Mouse (Mus musculus): ENCODE data around the gene Grk6.

The Grk6 gene

DNA sequence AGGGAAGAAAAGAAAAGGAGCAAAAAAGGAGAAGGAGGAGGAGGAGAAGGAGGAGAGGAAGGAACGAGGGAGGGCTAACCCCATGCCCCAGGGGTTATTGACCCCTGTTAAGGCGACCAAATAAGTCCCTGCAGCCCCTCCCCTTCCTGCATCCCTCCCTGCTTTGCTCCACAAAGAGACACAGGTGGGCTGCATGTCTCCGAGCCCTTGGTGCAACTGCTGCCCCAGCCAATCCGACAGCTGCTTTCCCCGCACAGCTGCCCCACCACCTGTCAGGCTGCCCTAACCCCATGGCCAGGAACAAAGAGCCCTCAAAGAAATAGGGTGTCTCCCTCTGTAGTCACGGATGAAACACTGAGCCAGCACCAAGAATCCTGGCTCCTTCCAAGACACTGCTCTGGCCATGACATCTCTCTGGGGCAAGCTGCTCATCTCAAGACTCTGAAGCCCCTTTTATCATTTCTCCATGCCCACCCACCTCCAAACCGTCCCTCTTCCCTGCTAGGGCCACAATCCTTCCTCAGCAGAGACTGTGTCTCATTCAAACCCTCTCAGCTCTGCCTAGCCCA, 39.7 kb downstream of the Grk6 start:
- no peak for DNase-seq (ENCODE audit: extremely low spot score)

DNA sequence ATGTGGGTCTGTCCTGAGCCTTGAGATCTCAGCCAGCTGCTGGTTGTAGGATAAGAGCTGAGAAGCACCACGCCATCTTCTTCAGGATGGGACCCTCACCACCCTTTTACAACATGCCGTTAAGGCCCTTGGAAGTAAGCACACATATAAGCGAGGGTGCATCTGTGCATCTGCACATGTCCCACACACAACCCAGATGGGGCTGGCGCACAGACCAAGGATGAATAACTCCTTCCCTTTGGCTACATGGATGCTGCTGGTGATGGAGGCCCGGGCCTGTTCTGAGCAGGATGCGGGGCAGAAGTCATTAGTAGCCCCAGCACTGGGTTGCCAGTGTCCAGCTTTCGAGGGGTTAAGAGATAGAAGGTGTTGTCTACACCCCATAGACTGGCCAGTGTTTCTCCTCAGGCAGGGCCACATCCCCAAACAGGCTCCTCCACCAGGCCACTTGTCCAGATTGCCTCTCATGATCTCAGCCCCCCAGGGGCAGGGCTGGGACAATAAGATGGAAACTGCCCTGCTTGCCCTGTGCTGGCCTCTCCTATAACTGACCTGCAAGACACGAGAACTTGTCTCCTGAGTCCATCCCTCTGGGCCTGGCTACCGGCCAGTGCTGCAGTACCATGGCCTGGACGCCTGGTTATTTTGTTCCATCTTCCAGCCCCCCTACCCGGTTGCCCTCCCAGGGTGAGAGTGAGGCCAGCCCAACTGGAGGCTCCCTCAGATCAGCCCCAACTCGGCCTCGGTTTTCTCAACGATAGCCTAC, 41.3 kb downstream of the Grk6 start:
- DNase-seq (ENCODE audit: extremely low spot score) = peak; percentile 33

DNA sequence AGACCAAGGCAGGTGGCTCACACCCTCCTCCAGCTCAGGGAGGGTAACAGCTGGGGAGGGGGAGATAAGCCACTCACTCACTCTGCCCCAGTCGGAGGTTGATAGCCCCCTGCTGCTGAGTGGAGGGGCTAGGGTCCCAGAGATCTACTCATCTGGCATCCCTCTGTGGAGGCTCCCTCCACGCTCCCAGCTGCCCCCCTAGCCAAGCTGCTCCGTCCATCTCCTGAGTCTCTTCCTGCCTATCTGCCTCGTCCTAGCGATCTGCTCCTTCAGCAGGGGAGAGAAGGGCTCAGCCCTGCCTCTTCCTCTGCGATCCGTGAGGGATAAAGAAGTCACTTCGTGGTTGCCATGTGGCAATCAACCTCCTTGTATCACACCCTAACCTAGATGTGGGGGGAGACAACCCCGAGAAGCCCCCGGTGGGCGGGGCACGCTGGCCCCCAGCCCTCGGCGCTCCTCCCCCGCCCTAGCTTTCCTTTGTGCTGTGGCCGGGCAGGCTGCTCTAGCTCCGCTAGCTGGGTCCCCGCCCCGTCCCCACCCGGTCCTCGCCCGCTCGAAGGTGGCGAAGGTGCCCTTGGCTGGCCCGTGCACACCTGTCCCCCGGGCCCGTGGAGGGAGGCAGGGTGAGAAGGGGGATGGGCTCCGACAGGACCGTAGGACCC, 42.2 kb downstream of the Grk6 start:
- DNase-seq (ENCODE audit: extremely low spot score) = peak; percentile 80

DNA sequence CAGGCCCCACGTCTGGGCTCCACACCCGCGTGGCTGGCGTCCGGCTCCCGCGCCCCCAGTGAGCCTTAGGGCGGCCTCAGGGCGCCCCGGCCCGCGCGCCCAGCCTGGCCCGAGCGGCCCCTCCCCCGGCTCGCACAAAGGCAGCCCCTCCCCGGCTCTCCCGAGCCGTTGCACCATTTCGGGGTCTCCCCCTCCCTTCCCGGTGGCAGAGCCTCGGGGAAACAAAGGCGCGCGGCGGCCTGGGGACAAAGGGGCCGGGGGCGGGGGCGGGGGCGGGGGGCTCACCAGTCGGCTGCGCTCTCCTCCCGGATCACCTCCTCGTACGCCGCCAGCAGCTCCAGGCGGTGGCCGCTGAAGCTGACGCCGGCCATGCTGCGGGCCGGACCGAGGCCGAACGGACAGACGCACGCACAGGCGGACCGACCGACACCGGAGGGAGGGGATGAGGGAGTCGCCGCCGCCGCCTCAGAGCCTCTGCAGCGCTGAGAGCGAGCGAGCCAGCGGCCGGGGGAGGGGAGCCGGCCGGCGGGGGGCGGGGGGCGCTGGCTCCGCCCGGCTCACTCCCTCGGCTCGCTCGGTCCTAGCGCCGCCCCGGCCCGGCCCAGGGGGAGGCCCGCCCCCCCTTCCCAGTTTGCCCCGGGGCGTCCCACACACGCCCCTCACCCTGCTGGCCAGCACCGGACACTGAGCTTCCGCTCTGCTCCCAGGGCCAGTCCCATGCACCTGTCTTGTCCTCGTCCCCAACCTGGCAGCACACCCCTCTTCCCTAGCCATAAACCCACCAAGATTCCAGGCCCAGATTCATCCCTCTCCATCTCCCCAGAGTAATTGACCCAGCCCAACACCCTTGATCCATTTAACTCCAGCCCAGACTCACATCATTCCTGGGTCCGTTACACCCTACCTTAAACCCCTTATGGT, 43.0 kb downstream of the Grk6 start, which contains the start of gene Dbn1:
Gene Dbn1, minus strand, starts transcription at position 534 of the 921 bp plus-strand sequence.
- peak; percentile 86 for DNase-seq (ENCODE audit: extremely low spot score)

DNA sequence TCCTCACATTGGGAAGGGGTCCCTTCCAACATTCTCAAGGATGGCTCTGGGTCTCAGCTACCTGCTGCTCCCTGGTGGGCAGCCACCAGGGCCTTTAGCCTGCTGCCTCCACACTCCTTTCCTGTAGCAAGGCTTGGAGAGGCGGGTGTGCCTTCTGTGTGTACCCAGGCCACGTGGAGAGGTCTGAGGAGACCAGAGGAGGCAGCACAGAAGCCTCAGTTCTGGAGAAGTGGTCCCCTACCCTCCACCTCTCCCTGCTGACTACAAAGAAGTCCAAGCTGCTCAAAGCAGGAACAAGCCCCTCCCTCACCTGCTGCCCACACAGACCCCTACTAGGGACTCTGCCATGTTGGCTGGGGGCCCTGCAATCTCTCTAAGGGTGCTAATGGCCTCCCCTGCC, 49.4 kb downstream of the Grk6 start:
- DNase-seq (ENCODE audit: extremely low spot score) = no peak

DNA sequence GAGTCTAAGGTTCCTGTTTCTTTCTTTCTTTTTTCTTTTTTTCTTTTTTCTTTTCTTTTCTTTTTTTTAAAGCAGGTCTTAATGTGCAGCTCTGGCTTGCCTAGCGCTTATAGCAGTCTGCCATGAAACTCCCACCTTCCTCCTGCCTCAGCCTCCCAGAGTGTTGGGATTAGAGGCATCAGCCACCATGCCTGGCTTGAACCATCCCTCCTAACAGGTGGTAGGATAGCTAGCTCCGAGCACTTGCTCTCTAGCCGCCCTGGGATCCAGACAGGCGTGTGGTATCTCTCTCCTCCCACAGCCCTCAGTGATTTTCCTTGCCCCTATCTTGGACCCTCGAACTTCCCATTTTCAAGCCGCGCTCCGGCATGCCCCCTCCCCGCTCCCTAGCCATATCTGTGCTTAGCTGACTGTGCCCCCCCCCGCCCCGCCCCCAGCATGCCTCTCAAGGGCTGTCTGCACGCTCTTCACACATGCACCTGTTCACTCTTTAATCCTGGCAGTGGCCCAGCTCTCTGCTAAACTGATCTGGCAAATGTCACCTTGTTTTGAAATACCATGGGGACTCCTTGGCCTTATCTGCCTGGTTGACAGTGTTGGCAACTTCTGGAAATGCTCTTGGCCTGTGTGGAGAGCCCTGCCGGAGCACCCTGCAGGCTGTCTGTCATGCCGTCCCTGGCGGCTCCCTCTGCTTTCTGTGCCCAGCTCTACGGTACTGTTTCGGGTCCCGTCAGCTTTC, 50.2 kb downstream of the Grk6 start:
- DNase-seq (ENCODE audit: extremely low spot score) = no peak

DNA sequence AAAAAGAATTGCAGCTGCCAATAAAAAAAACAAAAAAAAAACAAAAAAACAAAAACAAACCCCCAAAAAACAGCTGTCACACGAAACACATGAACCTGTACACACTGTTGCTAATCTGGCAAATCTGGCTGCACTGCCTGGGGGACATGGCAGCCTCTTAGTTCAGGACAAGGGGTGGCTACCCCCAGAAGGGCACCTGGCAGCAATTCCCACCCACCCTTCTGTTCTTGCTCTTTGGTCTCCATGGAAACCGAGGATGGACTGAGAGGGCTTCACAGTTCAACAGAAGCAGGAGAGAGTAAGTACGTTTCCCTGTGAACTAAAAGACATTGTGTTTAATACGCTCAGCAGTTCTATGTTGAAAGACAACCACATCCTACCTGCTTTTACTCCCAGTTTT, 50.8 kb downstream of the Grk6 start:
- DNase-seq (ENCODE audit: extremely low spot score) = no peak

DNA sequence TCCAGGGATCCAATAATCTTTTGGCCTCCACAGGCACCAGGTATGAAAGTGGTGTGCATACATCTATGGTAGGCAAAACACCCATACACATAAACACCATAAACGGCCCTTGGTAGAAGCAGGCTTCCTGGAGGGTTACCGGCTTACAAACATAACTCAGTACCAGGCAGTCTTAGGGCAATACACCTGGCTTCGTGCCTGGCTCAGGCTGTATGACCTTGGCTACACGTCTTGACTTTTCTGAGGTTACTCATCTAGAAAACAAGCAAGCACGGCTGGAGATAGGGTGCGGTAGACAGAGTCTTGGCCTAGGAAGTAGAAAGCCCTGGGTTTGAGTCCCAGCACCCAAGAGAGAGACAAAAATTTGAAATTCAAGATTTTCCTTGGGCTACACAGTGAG, 51.8 kb downstream of the Grk6 start:
- no peak for DNase-seq (ENCODE audit: extremely low spot score)

DNA sequence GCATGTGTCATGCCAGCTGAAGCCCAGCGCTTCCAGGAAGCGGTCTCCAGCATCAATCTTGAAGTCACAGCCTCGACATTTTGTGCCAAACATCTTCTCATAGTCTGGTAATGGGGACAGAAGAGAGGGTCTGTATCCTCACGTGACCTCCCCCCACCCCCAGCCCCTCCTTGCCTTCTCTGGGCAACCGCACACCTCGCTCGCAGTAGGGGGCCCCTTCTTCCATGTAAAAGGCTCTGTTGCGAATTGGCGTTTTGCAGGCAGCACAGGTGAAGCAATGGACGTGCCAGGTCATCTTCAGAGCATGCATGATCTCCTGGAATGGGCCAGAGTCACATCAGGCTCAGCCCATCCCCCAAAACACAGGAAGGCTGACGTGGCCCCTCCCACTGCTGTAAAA, 54.0 kb downstream of the Grk6 start:
- DNase-seq (ENCODE audit: extremely low spot score) = no peak

DNA sequence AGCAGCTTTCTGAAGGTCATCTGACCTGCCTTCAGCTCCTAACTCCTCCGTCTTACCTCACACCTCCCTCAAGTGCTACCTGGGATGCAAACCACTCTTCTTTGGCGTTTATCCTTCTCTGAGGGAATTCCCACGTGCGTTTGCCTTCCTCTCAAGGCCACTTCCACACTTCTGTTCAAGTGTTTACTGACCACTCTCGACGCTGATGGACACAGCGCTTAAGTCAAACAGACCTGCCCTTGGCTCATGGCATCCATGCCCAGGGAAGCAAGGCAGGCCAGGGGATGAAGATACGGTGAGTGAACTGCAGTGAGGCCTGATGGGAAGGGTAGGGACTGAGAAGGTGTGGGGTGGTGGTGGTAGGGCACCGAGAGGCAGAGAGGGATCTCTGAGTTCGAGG, 55.7 kb downstream of the Grk6 start:
- no peak for DNase-seq (ENCODE audit: extremely low spot score)

DNA sequence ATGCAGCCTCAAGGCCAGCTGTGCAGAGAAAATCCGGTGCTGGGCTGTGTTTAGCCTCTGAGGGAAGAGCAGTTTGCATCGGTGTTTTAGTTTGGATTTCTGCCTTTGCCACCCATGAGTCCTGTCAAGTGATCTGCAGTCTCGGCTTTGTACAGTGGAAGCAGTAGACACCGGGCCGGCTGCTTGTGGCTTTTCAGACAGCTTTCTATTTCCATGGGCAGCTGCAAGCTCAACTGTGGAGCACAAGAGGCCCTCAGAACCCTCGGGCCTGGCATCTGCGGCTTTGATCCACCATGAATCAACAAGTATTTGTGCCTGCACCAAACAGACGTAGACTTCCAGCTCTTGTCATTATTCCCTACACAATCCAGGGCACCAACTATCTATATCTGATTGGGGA, 57.5 kb downstream of the Grk6 start:
- no peak for DNase-seq (ENCODE audit: extremely low spot score)

DNA sequence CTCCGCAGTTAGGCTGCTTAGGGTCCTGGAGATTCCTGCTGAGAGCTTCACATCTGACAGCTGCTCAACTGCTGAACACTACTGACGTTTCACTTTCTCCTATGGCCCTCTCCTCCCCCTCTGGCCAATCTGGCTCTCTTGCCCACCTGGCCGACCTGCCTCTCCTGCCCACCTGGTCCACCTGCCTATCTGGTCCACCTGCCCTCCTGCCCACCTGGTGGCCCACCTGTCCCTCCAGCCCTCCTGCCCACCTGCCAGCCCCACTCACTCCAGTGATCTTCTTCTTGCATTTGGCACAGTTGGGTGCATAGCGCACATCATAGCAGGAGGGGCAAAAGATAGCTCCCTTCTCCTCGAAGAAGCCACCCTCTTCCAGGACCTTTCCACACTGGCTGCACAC, 59.5 kb downstream of the Grk6 start:
- no peak for DNase-seq (ENCODE audit: extremely low spot score)

DNA sequence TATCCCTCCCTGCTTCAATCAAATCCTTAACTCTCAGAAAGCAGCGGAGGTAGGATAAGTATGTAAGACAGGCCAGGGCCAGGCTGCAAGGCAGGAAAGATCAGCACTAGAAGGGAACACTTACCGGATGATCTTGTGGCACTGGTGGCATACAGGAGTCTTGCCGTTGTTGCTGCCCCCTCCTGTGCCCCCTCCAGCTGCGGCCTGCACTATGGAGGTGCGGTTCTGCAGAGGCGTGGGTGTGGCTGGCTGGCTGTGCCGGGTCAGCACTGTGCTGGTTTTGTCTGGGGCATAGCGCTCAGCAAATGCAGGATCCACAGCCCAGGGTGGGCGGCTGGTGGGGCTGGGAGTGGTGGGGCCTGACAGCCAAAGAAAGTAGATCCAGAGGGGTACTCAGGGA, 60.9 kb downstream of the Grk6 start:
- DNase-seq (ENCODE audit: extremely low spot score) = no peak

DNA sequence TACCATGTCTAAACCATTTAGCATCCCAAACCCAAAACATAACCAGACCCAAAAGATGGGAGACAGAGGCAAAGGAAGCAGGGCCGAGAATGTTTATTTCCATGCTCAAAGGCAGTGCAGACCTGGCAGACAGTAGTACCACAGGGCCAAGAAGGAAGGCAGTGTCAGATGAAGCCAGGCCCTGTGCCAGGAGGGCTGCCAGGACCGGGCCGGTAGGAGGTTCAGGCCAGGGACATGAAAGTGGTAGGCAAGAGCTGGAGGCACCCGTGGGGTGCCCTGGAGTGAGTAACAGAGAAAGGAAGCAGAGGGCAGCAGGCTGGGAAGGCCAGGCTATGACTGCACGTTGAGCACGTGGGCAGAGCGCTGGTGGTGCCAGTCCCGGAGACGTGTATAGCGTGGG, 61.8 kb downstream of the Grk6 start:
- DNase-seq (ENCODE audit: extremely low spot score) = no peak

DNA sequence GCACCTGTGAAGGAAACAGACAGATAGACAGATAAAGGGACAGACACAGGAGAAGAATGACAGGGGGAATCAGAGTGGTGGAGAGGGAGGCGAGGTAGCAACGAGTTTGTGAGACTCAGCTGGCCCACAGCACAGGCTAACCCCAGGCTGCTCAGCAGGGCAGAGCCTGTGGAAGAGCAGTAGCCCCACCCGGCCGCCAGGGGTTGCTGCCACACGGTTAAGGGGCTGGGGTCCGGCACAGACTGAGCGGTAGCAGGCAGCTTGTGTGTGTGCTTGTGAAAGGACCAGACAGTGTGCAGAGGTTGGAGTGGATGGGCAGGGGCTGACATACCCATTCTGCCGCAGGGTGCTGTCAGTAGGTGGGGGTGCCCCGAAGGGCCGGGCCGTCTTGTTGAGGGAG, 63.0 kb downstream of the Grk6 start:
- DNase-seq (ENCODE audit: extremely low spot score) = no peak

DNA sequence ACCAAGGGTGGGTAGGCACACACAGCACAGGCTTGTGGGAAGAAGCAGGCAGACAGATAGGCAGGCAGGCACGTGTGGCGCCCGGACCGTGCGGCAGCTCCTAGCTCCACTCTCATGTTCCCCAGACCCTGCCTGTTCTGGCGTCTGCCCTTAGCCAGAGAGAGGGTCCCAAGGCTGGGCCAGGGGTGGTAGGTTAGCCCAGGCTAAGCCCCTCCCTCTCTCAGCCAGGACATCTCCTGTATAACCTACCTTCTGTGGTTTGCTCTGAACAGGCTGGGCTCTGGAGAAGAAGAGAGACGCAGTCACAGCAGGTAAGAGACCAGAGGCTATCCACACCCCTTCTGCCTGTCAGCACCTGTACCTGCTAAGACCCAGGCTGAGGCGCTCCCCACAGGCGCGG, 63.7 kb downstream of the Grk6 start:
- DNase-seq (ENCODE audit: extremely low spot score) = no peak

DNA sequence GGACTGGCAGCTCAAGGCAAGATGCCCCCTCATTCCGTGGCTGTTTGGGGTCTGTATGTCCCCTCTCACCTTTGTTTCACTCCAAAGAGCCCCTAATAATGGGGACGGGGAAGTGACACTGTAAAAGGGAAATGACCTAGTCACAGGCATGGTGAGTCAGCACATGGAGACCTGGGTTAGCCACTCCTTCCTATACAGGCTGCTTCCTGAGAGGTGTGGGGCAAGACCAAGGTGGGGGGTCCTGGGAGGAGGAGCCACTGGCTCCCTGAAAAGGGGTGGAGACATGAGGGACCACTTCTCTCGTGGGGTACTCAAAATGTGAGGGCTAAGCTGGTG, 65.4 kb downstream of the Grk6 start:
- DNase-seq (ENCODE audit: extremely low spot score) = no peak

Data from embryo, embryonic 9.5 days (tissue).